Mouse (Mus musculus): ENCODE measurements at regions not wholly inside any gene's neighbourhood (a gene's known extent, or its start where the extent isn't known, plus 50 kb on each side); places are given as distances from the start of the nearest gene placed in this dataset.

DNA sequence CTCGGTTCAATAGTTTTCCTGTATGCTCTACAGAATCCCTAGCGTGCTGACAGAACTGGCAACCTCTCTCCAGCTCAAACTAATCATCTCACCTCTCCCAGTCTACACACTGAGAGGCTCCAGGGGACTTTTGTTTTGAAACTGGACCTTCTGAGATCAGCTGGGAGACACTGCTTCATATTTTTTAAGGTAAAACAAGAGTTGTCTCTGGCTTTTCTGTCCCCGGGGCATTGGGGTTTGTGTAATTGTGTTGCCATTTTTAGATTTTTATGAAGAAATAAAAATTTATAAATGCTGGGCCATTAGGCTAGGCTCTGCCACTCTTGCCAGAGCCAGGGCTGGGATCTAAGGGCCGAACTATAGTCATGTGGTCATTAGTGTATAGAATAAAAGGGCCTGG is 179.8 kb upstream of the Cdh5 start:
- TF ChIP-seq POLR2AphosphoS2 (IDR thresholded peaks at IDR 0.05; ENCODE audit: insufficient read length, low read depth): no peak
- no peak for TF ChIP-seq MYOD1 (IDR thresholded peaks at IDR 0.05; ENCODE audit: control insufficient read depth in 1 of 3, insufficient read length in 2 of 3, low read depth in 2 of 3)
- TF ChIP-seq REST (IDR thresholded peaks at IDR 0.05; ENCODE audit: insufficient read depth, insufficient read length): no peak
- TF ChIP-seq TCF12 (IDR thresholded peaks at IDR 0.05; ENCODE audit: insufficient read depth, poor library complexity, severe bottlenecking): no peak
- TF ChIP-seq MYOG (IDR thresholded peaks at IDR 0.05; ENCODE audit: control insufficient read depth in 1 of 3, insufficient read depth in 1 of 3, insufficient read length in 2 of 3, low read depth in 2 of 3): no peak
- TF ChIP-seq CEBPB (IDR thresholded peaks at IDR 0.05; ENCODE audit: insufficient read depth, poor library complexity, severe bottlenecking): no peak
- no peak for TF ChIP-seq USF1 (IDR thresholded peaks at IDR 0.05; ENCODE audit: low read depth)
- no peak for TF ChIP-seq MAX (IDR thresholded peaks at IDR 0.05; ENCODE audit: low read depth)
- TF ChIP-seq E2F4 (IDR thresholded peaks at IDR 0.05; ENCODE audit: insufficient read depth): no peak
- no peak for TF ChIP-seq TCF3 (IDR thresholded peaks at IDR 0.05; ENCODE audit: insufficient read length, low read depth)
- no peak for TF ChIP-seq POLR2A (IDR thresholded peaks at IDR 0.05; ENCODE audit: insufficient read length, low read depth)
- TF ChIP-seq SRF (IDR thresholded peaks at IDR 0.05; ENCODE audit: control insufficient read depth, insufficient read length, low read depth): no peak
- no peaks in the 10 kb centered on the region for H3K79me2 ChIP-seq (ENCODE audit: control insufficient read depth, insufficient read depth)
- H3K27me3 ChIP-seq (ENCODE audit: control insufficient read depth, insufficient read depth, insufficient read length): no peaks in the 10 kb centered on the region
- no peak overlapping the region for H3ac ChIP-seq (ENCODE audit: control insufficient read depth, insufficient read length)
- H3K4me3 ChIP-seq: no peak overlapping the region
- H3K36me3 ChIP-seq (ENCODE audit: control insufficient read depth, insufficient read depth): no peaks in the 10 kb centered on the region
- no peak overlapping the region for H3K4me2 ChIP-seq (ENCODE audit: low read depth)

DNA sequence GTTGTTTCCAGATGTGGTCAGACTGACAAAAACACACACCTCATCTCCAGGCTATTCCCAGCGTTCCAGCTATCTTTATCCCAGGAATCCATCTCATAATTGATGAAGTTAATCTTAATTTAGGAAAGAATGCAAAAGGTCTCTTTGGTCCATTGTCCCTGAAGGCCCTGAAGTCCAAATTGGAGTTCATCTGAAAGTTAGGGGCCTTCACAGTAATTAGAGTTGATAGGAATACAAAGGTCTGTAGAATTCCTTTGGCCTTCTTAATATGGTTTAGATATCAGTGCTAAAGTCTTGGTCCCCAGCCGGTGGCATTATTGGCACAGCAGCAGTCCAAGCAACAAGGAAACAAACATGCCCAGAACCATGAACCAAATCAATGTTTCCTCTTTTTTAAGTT is 178.7 kb upstream of the Cdh5 start:
- Histone ChIP-seq H3K27me3 (ENCODE audit: control insufficient read depth, insufficient read depth, insufficient read length) (no peaks in the 10 kb centered on the region), H3K4me3 (no peak overlapping the region), H3ac (ENCODE audit: control insufficient read depth, insufficient read length) (no peak overlapping the region), H3K4me2 (ENCODE audit: low read depth) (no peak overlapping the region), H3K36me3 (ENCODE audit: control insufficient read depth, insufficient read depth) (no peaks in the 10 kb centered on the region), H3K79me2 (ENCODE audit: control insufficient read depth, insufficient read depth) (no peaks in the 10 kb centered on the region)
- no peak for TF ChIP-seq TCF3 (IDR thresholded peaks at IDR 0.05; ENCODE audit: insufficient read length, low read depth)
- no peak for TF ChIP-seq CEBPB (IDR thresholded peaks at IDR 0.05; ENCODE audit: insufficient read depth, poor library complexity, severe bottlenecking)
- no peak for TF ChIP-seq SRF (IDR thresholded peaks at IDR 0.05; ENCODE audit: control insufficient read depth, insufficient read length, low read depth)
- no peak for TF ChIP-seq MYOG (IDR thresholded peaks at IDR 0.05; ENCODE audit: control insufficient read depth in 1 of 3, insufficient read depth in 1 of 3, insufficient read length in 2 of 3, low read depth in 2 of 3)
- no peak for TF ChIP-seq MAX (IDR thresholded peaks at IDR 0.05; ENCODE audit: low read depth)
- no peak for TF ChIP-seq REST (IDR thresholded peaks at IDR 0.05; ENCODE audit: insufficient read depth, insufficient read length)
- TF ChIP-seq USF1 (IDR thresholded peaks at IDR 0.05; ENCODE audit: low read depth): no peak
- no peak for TF ChIP-seq E2F4 (IDR thresholded peaks at IDR 0.05; ENCODE audit: insufficient read depth)
- TF ChIP-seq POLR2AphosphoS2 (IDR thresholded peaks at IDR 0.05; ENCODE audit: insufficient read length, low read depth): no peak
- no peak for TF ChIP-seq TCF12 (IDR thresholded peaks at IDR 0.05; ENCODE audit: insufficient read depth, poor library complexity, severe bottlenecking)
- TF ChIP-seq POLR2A (IDR thresholded peaks at IDR 0.05; ENCODE audit: insufficient read length, low read depth): no peak

DNA sequence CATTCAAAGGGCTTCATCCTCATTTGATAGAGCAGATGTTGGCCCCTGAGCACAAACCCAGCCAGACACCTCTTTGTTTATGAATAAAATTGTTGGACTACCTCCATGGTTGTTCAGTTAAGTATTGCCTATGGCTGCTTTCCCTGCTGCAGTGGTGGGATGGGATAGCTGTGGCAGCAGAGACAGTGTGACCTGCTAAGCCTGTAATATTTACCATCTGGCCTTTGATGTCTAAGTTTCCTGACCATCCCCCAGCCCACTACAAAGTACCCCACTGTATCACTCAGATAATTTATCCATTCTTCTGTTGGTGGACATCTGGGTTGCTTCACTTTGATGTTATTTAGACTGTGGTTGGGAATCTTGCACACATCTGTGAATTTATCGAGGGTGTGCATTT is 168.7 kb upstream of the Cdh5 start:
- Histone ChIP-seq H3K36me3 (ENCODE audit: control insufficient read depth, insufficient read depth) (no peaks in the 10 kb centered on the region), H3K4me2 (ENCODE audit: low read depth) (no peak overlapping the region), H3K79me2 (ENCODE audit: control insufficient read depth, insufficient read depth) (no peaks in the 10 kb centered on the region), H3K4me3 (no peak overlapping the region), H3ac (ENCODE audit: control insufficient read depth, insufficient read length) (no peak overlapping the region), H3K27me3 (ENCODE audit: control insufficient read depth, insufficient read depth, insufficient read length) (no peaks in the 10 kb centered on the region)
- TF ChIP-seq POLR2A (IDR thresholded peaks at IDR 0.05; ENCODE audit: insufficient read length, low read depth) (no peak), CEBPB (IDR thresholded peaks at IDR 0.05; ENCODE audit: insufficient read depth, poor library complexity, severe bottlenecking) (no peak), MAX (IDR thresholded peaks at IDR 0.05; ENCODE audit: low read depth) (no peak), USF1 (IDR thresholded peaks at IDR 0.05; ENCODE audit: low read depth) (no peak), E2F4 (IDR thresholded peaks at IDR 0.05; ENCODE audit: insufficient read depth) (no peak), POLR2AphosphoS2 (IDR thresholded peaks at IDR 0.05; ENCODE audit: insufficient read length, low read depth) (no peak), MYOG (IDR thresholded peaks at IDR 0.05; ENCODE audit: control insufficient read depth in 1 of 3, insufficient read depth in 1 of 3, insufficient read length in 2 of 3, low read depth in 2 of 3) (no peak), REST (IDR thresholded peaks at IDR 0.05; ENCODE audit: insufficient read depth, insufficient read length) (no peak)

DNA sequence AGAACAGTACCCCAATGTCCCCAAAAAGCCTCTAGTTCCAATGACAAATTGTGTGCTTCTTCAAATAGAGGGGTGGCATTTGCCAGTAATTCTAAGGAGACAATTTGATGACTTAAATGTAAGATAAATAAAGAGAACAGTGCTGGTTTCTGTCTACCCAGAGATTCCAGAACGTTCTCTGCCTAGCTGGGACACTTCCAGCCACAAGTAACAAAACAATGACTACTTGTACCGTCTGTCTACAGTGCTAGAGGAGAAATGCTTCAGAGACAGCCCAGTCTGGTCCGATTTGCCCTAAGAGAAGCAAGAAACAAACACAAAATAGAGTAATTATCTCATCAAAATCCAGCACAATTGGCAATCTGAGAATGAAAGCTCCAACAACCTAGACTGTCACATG is 164.9 kb upstream of the Cdh5 start:
- TF ChIP-seq TCF3 (IDR thresholded peaks at IDR 0.05; ENCODE audit: insufficient read length, low read depth) (no peak), MYOD1 (IDR thresholded peaks at IDR 0.05; ENCODE audit: control insufficient read depth in 1 of 3, insufficient read length in 2 of 3, low read depth in 2 of 3) (no peak), USF1 (IDR thresholded peaks at IDR 0.05; ENCODE audit: low read depth) (no peak), POLR2A (IDR thresholded peaks at IDR 0.05; ENCODE audit: insufficient read length, low read depth) (no peak), POLR2AphosphoS2 (IDR thresholded peaks at IDR 0.05; ENCODE audit: insufficient read length, low read depth) (no peak), E2F4 (IDR thresholded peaks at IDR 0.05; ENCODE audit: insufficient read depth) (no peak), SRF (IDR thresholded peaks at IDR 0.05; ENCODE audit: control insufficient read depth, insufficient read length, low read depth) (no peak), TCF12 (IDR thresholded peaks at IDR 0.05; ENCODE audit: insufficient read depth, poor library complexity, severe bottlenecking) (no peak), CEBPB (IDR thresholded peaks at IDR 0.05; ENCODE audit: insufficient read depth, poor library complexity, severe bottlenecking) (no peak), REST (IDR thresholded peaks at IDR 0.05; ENCODE audit: insufficient read depth, insufficient read length) (no peak), MYOG (IDR thresholded peaks at IDR 0.05; ENCODE audit: control insufficient read depth in 1 of 3, insufficient read depth in 1 of 3, insufficient read length in 2 of 3, low read depth in 2 of 3) (no peak), MAX (IDR thresholded peaks at IDR 0.05; ENCODE audit: low read depth) (no peak)
- no peaks in the 10 kb centered on the region for H3K27me3 ChIP-seq (ENCODE audit: control insufficient read depth, insufficient read depth, insufficient read length)

More for the DNA sequence above, 164.9 kb upstream of the Cdh5 start:
- H3ac ChIP-seq (ENCODE audit: control insufficient read depth, insufficient read length): no peak overlapping the region
- H3K36me3 ChIP-seq (ENCODE audit: control insufficient read depth, insufficient read depth): no peaks in the 10 kb centered on the region
- H3K4me3 ChIP-seq: no peak overlapping the region
- H3K79me2 ChIP-seq (ENCODE audit: control insufficient read depth, insufficient read depth): no peaks in the 10 kb centered on the region
- H3K4me2 ChIP-seq (ENCODE audit: low read depth): no peak overlapping the region

Measured in myocyte (in vitro differentiated cells).